Mouse (Mus musculus): ENCODE results near the gene Dis3.
"Not testable (repeated sequence)": the region's sequence is repeated elsewhere in the genome, so short reads cannot be mapped to it uniquely, and the experiment has no call there.

Dis3 gene

DNA sequence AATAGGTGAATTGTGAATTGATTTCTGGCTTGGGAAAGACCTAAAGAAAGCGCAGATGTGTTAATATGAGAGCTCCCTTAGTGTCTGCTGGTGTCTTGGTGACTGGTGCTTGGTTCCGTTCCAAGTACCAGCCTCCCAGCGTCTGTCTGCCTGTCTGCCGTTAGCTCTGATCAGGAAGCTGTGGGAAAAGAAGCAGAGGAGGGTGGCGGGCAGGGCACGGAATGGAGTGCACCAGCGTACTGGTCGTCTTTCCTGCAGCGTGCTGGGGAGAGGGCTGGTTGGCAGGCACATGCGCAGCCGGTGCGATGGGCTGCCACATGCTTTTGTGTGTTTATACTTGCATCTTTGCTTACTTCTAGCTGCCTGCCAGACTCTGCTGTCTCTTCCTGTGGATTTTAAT lies 39.0 kb downstream of the Dis3 start:
- peak; percentile 11 for DNase-seq

DNA sequence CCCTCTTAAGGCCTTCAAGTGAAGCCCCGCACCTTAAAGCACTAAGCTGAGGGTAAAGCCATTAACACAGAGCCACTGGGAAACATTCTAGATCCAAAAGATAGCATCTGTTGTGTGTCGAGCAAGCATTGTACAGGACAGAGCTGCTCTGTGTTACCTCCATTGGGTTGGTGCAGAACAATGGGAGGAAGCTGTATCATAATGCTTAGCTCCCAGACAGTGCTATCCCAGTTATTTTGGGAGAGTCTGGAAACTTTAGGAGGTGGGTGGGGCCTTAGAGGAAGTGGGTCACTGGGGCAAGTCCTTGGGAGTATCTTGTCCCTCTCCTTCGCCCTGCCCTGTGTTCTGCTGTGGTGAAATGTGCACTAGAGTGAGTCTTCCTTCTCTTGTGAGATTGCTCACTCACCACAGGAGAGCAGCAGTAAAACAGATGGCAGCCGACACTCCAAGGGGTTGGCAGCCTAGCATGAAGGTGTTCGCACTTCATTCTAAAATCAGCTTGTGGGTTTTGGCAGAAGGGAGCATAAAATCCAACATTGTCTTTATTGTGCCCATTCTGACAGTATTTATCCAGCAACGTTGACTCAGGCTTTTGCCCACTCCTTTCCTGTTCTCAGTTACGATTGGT lies 40.5 kb downstream of the Dis3 start:
- peak; percentile 41 for DNase-seq

DNA sequence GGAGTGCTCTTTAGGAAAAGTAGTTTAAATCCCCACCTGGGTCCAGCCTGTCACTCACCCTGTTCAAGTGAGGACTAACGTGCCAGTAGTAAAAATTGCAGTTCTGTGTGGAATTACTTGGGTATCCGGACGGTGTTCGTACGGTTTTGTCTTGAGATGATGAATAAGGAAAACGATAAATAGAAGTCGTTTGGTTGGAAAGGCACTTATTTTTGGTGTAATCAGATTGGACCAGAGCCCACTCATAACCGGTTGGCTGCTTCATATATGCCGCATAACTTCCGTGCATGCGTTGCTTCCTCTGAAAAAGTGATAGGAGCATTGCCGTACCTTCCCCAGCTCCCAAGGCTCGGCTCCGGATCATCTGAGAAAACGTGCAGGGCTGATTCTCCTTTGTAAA lies 52.8 kb downstream of the Dis3 start:
- DNase-seq = no peak

DNA sequence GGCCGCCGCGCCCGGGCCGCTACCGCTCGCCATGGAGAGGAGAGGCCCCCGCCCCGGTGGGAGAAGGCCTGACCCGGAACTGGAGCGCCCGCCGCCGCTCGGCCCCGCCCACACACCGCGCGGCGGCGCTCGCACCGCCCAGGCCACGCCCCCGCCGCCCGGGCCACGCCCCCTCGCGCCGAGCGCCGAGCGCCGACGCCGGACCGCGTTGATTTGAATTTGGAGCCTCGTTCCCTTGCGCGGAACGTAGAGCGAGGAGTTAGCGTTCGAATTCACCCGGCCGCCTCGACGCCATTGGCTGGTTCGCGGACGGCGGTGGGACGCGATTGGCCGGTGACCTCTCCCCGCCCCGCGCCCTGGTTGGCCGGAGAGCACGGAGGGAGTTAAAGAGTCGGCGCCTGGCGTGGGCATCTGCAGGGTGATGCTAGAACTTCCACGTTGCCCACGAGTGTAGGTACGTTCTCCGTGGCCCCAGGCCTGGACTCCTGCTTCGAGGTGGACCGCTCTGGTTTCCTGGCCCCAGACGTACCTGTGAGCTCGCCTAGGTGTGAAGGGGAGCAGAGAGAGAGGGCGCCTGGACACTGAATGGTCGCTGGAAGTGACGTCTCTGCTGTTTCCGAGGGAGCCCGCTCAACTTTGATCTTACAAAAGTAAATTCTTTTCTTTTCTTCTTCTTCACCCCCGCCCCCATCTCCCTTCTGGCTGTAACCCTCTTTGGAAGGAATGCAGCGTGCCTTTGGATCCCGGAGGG lies 53.4 kb downstream of the Dis3 start, which contains the start of the genes Mzt1 and Bora:
Mzt1 (minus strand) TSS at position 104 of the 751 bp plus-strand sequence.
Bora (plus strand) TSS at position 192 of the 751 bp plus-strand sequence.
- DNase-seq = peak; percentile 92

DNA sequence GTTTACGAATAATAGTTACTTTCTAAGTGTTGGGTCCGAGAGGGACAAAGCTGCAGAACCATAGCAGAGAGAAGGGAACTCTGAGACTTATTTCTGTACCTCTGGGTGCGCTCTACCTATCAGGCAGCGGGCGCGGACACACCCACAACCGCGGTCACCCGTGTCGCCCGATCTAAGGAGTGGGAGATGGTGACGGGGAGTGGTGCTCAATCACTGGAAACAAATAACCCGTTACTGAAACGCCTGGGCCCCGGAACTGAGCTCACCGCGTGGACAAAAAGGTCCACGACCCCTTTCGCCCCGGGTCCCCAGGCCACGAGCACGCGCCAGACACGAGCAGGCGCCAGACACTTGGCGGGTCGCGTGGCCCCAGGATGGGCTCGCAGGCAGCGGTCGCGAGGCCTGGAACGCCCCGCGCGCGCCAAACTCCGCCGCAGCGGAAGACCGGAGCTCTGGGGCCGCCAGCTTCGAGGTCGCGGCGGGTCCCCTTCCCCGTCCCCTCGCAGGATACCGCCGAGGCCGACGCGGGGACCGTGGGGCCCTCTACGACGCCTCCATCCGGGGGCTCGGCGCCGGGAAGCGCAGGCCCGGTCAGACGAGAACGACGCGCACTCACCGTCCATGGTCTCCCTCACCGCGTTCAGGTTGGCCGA lies 54.1 kb downstream of the Dis3 start:
- peak; percentile 30 for DNase-seq

DNA sequence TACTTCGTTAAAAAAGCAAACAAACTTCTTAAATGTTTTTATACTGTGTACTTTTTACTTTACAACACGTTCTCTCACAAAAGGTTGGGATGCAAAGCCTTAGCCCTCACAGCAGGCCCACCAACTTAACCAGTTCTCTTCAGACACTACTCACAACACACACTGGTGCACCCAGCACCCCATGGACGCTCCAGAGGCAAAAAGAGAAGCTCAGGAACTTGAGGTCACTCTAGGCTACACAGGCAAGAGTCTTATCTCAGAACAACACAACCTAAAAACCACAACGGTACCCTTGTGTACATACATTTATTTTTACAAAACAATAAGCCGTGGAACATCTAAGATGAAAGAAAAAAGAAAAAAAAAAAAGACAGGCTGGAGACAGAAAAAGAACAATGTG lies 54.9 kb downstream of the Dis3 start:
- DNase-seq = no peak

DNA sequence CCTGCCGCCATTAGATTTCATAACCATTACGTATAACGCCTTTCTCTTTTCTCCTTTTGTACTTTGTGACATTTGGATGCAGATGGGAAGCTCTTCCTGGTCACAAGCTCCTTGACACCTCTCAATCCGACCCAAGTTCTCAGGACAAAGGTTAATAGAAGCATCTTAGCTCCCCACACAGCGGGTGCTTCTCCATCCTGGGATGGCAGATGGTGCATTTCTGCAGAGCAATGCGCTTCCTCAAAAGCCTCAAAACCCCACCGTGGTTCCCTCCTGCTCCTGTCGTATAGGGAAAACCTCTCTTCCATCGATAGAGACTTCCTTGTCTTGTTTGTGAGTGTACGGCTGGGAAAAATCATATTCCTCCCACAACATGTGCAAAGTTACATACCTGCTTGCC lies 55.5 kb downstream of the Dis3 start:
- DNase-seq = no peak

DNA sequence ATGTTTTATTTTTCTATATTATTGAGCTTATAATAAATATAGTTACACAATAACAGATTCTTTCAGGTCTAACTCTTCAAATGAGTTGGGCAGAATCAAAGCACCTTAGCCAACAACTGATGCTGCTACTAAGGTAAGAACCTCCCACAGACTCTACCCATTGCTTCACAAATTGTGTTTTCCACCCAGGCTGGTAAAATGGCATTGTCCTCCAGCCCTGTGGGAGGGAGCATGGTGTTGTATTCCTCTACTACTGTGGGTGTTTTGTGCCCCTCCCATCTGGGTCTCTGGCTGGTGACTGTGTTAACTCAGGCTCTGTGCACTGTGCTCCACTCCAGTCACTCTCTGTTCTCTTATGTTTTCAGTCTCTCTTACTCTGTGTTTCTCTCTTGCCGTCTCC lies 56.1 kb downstream of the Dis3 start:
- DNase-seq = no peak

DNA sequence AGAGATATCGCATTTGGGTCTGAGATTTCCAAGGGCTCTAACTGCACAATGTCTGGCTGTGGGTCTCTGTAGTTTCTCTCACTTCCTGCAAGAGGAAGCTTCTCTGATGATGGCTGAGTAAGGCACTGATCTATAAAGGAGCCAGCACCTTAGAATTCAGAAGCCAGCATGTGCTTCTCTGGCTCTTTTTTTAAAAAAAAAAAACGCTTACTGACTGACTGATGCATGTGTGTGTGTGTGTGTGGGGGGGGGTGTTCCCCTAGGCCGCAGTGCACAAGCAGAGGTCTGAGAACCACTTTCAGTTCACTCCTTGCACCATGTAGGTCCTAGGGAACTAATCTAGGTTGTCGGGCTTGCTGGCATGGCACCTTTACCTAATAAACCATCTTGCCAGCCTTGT lies 58.2 kb downstream of the Dis3 start:
- DNase-seq = no peak

DNA sequence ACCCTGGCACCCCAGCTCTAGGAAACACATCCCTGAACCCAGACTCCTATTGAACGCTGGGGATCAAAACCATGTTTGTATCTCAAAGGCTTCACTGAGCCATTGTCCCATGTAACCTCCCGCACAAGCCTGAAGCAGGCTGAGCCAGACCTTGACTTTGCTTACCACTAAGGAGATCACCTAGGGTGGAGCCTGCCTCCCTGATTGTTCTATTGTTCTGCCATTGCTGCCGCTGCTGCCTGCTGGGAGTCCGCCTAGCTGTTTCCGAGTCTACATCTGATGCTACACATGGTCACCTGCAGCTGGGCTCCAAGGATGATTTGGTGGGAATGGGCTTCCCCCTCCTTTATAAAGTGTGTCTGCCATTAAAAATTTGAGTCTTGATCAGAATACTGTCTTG lies 60.3 kb downstream of the Dis3 start:
- DNase-seq = not testable (repeated sequence)

DNA sequence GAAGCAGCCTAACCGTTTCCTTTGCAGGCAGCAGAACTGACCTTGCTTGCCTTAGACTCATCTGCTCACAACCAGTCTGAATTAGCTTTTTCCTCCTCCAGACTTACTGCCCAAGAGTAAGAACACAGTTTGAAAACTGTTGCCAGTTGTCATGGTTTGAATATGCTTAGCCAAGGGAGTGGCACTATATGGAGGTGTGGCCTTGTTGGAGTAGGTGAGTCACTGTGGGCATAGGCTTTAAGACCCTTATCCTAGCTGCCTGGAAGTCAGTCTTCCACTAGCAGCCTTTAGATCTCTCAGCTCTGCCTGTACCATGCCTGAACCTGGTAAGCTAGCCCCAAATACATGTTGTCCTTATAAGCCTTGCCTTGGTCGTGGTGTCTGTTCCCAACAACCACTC lies 61.9 kb downstream of the Dis3 start:
- DNase-seq = no peak

DNA sequence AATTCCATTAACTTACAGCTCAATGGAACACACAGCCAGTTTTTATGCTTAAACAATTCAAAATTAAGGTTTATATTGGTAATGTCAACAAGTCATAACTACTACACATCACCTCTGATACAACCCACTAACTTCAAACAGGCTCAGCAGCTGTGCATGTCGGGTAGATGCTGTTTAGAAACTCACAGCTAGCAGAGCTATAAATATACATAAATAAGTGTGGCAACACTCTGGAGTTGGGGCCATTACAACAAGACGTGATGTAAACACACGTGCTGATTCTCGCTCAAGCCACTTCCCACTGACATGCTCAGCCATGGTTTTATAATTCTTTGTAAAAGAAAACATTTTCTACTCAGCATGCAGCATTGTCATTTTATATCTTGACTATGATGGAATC lies 63.5 kb downstream of the Dis3 start:
- no peak for DNase-seq

DNA sequence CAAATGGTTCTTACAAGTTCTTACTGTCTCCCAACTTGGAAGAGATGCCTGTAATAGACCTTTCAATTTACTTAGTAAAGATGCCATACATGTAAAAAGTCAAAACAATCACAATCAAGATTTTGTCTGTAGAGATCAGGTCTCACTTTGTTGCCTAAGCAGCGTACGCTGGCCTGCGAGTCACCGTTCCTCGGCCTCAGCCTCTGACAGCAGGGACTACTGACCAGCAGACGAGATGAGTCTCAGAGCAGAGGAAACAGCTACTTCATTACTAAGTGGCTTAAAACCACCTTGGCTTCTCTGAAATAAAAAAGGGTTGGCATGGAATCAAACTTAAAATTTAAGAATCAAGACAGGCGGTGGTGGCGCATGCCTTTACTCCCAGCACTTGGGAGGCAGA lies 64.7 kb downstream of the Dis3 start:
- DNase-seq = not testable (repeated sequence)

DNA sequence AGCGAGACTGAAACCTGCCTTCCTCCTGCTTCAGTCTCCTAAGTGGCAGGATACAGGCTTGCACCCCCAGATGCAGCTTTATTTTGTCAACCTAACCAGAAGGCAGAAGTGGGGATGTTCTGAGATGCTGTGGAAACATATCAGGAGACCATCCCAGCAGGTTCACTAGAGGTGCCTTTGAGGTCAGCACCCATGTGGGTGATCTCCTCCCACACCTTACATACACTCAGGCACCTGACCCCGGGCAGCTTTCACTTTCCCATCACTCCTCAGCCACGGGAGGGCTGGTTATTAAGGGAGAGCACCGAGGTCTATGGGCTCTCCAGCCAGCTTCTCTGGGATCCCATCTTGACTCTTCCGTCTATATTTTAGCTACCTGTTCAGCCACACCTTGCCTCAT lies 67.0 kb downstream of the Dis3 start:
- no peak for DNase-seq

DNA sequence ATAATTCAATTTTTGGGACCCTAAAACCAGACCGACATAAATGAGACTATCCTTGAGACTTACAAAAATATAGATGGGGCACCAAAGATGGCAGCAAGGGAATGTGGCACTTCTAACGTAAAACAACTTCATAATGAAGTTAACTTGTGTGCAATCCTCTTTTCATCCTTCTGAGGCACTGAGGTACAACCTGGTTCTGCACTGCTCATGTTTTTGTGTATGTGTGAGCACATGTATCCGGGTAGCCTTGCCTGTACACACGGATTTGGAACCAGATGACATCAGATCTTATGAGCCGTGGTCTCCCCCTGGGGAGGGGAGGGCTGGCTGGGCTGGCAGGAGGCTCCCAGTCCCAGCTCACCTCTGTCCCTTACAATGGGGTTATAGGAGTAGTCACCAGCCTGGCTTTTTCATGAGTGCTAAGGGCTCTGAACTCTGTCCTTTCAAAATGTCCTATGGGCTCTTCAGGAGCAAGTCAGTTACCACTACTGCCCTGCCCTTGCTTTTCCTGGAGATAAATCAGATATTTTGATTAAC lies 68.2 kb downstream of the Dis3 start:
- DNase-seq = no peak

DNA sequence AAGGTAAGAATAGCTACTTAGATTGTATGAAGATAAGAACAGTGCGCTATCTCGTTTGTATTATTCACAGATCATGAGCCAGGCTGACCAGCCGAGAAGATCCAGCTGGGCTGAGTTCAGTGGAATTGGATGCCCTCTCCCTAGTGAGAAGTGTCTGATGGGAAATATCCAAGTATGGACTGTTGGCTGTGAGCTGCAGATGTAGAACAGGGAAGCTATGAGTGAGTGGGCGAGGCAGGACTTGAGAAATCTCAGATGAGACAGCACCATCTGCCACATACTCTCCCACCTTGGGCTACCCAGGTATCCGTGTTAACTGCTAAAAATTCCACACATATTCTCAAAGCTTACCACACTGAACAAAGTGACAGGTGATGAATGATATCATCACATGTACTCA lies 69.6 kb downstream of the Dis3 start:
- no peak for DNase-seq
